Mouse (Mus musculus) Muller cell, postnatal 12 days (primary cell): Measurements from ENCODE around the gene Phgr1.

Experiments used
- DNase-seq: peaks from one replicate; pipeline ENCODE4 v3.0.0-alpha.2; 2015; ENCODE audit errors: inconsistent ontology term

The Phgr1 gene

DNA sequence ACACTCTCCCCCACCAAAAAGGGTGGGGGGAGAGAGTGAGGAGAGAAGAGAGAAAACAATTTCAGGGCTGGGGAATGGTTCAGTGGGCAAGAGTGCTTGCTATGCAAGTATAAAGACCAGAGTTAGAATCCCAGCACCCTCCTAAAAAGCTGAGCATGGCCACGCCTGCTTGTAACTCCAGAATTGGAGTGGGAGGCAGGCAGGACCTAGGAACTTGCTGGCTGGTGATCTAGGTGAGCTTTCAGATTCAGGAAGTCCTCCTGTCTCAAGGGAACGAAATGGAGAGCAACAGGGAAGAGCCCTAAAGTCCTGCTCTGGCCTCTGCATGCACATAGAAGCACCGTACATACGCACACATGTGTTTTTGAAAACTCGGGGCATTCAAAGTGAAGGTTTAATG lies 50.2 kb downstream of the Phgr1 start:
- no peak for DNase-seq

DNA sequence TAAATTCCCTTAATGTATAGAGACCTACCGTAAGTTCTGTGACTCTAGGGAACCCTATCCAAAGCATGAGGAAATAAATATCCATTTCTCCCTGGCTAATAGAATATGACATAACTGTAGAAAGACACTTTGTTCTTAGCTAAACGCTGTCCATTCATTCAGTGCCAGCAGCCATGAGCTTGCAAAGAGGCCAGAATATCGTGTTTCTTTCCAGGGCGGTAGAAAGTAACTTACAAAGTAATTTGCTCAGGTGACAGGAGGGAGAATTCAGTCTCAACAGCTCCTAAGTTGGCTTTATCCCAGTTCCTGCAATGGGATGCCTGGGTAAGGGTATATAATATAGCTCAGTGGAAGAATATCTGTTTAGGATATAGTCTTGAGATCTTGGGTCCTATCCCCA lies 51.8 kb downstream of the Phgr1 start:
- DNase-seq = no peak
